Mouse (Mus musculus) skeletal muscle tissue, adult 2 months (tissue): ENCODE data around the gene Msantd3.

Source experiments
- DNase-seq: peaks from one replicate; pipeline ENCODE4 v3.0.0-alpha.2; 2012; ENCODE audit warnings: low read depth, low spot score

Msantd3 gene

DNA sequence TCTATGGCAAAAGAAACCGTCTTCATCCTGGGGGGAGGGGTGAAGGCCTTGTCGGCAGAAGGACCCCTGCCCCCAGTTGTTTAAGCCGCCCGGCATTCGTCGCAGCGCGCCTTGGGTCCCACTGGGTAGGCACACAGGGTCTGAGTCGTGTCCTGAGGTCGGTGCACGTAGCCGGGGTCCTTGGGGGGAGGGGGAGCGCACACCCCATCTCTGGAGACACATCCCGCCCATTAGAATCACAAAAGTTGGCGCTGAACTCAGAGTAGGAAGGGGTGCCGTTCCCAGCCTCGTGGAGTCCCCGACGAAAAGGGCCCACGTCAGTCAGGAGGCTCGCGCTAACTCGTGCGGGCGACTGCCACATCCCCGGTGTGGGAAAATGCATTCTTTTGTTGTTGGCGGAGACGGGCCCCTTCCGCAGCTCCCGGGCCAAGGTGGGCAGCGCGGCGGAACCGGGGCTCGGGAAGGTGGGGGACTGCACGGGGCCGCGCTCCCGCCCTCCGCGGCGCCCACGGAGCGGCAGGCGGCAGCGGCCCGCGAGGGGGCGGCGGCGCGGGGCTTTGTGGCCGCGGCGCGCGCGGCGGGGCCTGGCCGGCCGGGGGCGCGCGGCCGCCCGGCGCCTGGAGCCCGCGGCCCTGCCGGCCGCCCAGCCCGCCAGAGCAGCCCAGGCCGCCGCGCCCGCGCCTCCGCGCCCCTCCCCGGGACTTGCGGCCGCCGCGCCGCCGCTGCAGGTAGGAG lies at the start of gene Msantd3:
TSS of gene Msantd3 (plus strand) at position 95 of the 735 bp plus-strand sequence.
- DNase-seq = no peak

- DNase-seq = no peak
Measured at GRCm38 (mm10) chr4:48491290-48491743, 48.4 kb upstream of the Msantd3 start.

- DNase-seq = no peak
Measured at GRCm38 (mm10) chr4:48492510-48492909, 47.2 kb upstream of the Msantd3 start.

DNA sequence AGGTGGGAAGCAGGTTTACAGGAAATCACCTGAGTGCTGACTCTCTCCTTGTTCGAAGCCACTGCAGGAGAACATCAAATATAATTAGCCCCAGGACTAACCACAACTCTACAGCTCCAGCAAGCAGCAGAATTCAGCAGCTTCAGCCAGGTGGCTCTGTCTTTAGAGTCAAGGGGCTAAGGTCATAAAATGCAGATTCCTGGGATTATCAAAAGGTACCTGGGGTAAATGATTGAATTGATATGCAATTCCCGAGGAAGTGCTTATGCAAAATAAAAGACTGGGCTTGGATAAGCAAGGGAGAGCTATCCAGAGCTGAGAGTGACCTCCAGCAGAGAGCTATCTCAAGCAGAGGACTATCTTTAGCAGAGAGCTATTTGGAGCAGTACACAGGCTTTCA lies 28.9 kb upstream of the Msantd3 start:
- no peak for DNase-seq

DNA sequence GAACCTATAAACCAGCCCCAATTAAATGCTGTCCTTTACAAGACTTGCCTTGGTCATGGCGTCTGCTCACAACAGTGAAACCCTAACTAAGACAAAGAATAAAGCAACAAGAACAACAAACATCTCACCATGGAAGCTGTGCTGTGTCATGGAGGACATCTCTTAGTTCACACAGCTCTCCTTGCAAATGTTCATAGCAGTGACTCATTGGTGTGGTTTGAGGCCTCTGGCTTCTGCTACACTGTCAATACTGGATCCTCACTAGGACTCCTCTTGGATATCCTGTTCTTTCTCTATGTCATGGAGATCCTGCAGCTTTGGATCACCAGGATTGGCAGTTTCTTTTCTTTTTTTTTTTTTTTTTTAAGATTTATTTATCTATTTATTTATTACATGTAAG lies 10.2 kb upstream of the Msantd3 start:
- no peak for DNase-seq

DNA sequence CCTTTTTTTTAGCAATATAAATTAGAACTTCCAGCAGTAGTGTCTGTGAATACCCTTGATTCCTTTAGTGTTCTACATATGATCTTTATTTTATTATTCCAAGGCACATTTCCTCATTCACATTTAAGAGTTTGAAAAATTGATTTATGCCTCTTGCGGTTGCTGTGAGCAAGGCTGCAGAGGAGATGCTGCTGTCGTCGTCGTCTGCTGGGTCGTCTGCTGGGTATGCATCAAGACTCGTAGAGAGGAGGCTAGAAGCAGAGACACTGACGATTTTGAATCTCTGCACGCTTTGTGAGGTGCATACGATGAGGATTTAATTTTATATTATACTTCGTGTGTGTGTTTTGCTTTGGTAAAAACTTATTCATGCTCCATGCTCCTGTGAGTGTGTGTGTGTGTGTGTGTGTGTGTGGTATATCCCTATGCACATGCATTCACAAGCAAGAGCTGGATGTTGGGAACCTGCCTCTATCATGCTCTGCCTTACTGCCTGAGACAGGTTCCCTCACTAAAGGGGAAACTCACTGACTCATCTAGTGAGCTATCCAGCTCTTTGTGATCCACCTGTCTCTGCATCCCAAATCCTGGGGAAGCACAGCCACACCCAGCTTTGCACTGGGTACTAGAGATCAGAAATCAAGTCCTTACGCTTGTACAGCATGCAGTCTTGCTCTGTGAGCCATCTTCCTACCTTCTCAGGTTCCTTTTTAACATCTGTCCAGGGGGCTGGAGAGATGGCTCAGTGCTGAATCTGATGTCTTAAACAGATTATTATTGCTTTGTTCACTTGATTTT lies 7.7 kb upstream of the Msantd3 start:
- no peak for DNase-seq

- no peak for DNase-seq
Measured at GRCm38 (mm10) chr4:48536275-48536674, 3.5 kb upstream of the Msantd3 start.

DNA sequence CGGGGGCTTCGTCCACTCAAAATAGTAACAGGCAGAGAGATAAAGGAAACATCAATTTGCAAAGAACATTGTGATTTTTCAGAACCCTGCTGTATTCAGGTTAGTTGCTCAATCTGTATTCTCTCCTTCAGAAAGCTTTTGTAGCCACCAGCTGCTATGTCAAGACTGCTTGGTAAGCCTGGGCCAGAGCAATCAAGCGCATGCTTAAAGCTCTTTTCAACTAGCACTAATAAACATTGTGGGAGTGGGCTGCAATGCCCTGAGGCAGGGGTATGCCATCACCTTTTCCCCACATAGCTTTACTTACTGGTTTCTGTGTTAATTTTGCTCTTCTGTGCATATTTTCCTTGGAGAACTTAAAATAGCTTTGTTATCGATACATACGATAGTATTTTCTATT lies 2.7 kb upstream of the Msantd3 start:
- no peak for DNase-seq

- DNase-seq = no peak
Measured at GRCm38 (mm10) chr4:48538581-48538980, 1.2 kb upstream of the Msantd3 start.

DNA sequence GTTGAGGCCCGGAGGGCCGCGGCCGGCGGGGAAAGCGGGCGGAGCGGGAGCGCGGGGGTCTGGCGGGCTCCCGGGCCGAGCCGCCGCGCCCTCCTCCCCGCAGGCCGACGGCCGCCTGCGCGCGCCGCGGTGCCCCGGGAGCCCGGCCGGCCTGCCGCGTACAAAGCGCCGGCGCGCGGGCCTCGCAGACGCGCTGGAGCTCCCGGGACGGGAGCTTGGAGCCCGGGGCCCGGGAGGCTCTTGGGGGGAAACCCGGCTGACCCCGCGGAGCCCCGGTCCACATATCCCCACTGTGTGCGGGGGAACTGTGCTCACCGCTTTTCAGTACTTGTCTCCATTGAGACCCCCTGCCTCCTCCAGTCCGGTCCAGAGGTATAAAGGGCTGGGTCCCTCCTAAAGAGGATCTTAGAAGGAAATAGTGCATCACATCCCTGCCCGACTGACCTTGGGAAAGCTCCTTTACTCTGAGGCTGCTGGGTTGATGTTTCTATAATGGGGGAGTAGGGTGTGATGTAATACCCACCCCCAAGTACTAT lies 909 bp downstream of the Msantd3 start:
- DNase-seq = no peak

DNA sequence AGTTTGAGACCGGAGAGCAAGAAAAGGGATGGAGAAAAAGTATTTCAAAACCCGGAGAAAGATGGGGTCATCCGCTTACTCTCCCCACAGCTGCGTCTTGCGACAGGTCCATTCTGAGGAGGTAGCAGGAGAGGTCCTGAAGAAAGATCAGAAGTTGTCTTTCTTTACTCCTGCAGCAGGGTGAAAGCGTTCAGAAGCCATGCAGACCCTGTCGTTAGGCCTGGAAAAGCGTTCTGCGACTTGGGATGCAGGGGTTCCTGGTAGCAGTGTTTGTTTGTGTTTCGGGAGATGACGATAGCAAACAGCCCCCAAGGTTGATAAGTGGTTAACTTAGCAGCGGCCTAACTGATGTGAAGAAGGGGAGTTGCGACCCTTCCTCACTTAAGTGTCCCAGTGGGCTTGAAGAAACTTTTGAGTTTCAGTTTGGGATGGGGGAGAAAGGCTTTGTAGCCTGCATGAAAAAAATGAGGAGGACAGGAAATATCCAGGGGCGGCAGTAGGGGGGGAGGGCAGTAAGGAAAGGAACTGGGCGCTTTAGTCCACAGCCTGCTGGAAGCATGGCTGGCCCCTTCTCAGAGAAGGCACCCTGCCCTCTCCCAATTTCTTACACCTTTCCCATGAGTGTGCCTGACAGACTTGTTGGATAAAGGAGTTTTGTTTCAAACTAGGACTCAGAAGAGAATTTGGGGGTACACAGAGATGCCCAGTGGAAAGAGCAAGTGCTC lies 2.0 kb downstream of the Msantd3 start:
- DNase-seq = no peak

- no peak for DNase-seq
Measured at GRCm38 (mm10) chr4:48542351-48542750, 2.6 kb downstream of the Msantd3 start.

- DNase-seq = no peak
Measured at GRCm38 (mm10) chr4:48543071-48543865, 3.5 kb downstream of the Msantd3 start.

- no peak for DNase-seq
Measured at GRCm38 (mm10) chr4:48544141-48544540, 4.4 kb downstream of the Msantd3 start.

GRCm38 (mm10) chr4:48545966-48546365 lies 6.2 kb downstream of the Msantd3 start:
- DNase-seq = no peak

DNA sequence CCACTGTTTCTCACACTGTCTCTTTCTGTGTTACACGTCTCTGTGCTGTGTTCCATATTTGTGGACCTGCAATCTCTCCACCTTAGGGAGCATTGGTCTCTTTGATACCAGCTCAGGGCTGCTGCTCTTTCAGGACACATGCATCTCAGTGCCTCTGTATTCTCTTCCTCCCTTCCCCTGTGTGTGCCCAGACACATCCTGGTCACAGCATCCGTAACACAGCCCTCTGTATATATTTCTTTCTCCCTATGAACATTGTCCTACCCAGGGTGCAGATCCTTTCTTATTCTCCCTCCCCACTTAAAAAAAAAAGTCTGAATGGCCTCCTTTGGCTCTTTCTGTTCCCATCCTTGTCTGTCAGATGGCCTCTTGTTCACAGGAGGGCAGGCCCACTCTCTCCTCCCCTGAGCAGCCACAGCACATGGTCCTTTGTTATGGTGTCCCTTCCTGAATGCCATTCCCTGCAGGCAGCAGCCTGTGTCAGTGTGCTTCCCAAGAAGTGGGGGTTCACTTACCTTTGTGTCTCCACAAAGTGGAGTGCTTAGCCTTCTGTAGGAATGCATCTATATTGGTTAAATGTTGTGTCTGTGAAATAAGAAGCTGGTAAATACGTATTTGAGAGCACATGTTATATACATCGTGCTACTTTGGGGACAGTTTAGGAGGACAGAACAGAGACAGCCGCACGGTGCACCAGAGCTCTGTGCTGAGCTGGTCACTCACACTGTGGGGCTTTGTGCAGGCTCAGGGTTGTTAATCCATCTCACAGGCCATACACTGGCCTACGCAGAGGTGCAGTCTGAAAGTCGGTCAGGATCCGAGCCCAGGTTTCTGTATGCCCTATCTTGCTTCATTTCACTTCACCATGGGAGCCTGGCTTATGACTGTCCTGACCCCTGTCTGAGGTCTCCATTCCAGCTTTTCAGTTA lies 7.1 kb downstream of the Msantd3 start:
- no peak for DNase-seq

DNA sequence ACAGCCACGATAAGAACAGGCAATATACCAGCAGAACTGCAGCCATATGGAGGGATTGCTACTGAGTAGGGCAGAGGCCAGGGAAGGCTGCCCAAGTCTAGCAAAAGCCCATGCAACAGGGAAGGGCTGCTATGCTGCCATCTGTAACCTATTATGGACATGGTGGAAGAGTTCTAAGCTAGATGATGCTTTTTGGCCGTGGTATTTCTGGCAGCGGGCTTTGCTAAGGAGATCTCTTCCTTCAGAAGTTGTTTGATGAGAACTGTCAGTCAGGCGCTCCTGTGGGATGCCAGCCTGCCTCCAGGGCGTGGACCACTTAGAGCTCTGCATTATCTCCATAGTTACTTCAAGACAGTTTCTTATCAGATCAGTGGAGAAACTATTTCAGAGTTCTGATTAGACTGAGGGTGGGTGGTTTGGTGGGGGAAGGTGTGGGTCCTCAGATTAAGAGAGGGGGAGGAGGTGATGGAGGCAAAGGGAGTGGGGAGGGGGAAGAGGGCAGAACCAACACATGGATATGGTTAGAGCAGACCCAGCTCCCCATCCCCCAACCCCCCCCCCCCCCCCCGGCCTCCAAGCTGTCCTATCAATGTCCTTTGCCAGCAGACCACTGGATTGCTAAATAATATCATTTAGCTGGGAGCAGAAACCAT lies 8.8 kb downstream of the Msantd3 start:
- no peak for DNase-seq

DNA sequence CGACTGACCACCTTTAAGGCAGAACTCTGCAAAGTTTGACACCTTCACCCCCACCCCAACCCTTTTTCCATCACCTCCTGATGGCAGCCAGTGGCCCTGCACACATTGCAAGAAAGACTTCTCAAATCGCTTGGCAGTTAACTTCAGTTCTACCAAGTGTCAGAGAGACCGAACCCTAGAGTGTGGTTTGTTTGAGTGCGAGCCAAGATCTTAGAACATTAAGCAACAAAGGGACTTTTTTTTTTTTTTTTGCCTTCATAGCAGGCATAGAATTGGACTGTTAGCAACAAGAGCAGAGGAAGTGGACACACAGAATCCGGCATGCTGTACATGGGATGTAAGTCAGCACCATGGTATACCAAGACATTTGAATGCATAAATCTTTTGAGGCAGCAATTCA lies 9.9 kb downstream of the Msantd3 start:
- DNase-seq = no peak

DNA sequence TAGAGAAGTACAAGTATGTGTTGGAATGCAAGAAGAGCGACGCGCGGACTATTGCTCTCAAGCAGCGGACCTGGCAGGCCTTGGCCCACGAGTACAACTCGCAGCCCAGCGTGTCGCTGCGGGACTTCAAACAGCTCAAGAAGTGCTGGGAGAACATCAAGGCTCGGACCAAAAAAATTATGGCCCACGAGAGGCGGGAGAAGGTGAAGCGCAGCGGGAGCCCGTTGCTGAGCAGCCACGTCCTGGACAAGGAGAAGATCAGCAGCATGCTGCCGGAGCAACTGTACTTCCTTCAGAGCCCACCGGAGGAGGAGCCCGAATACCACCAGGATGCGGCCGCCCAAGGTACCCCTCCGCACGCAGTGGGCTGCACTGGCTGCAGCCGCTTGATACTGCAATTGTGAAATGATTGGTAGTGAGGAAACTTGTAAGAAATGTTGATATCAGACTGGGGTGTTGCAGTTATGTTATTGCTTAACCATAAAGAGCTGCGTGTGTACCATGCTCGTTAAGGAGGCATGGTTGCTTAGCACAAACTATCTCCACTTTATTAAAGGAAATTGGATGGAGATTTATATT lies 12.8 kb downstream of the Msantd3 start:
- no peak for DNase-seq
